Mouse (Mus musculus): ENCODE data around the gene Kif27.
A peak's percentile ranks its signal among the peaks of the same experiment; 100 is the strongest.

Kif27 gene

DNA sequence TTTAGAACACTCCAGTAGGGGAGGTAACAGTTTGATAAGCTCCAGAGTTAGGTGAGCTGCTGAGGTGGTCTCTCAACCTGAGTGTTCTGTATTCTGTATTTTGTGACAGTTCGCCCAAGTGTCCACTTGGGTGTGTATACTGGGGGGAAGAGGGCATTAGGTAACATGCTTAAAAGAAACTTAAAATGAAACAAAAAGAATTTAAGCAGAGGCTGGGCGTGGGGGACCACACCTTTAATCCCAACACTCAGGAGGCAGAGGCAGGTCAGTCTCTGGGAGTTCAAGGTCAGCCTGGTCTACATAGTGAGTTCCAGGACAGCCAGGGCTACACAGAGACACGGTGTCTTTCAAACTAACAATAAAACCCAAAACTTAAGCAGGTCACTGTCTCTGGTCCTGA is 78.4 kb downstream of the Kif27 start:
- DNase-seq (ENCODE audit: low spot score in 2 of 2), result no peak

DNA sequence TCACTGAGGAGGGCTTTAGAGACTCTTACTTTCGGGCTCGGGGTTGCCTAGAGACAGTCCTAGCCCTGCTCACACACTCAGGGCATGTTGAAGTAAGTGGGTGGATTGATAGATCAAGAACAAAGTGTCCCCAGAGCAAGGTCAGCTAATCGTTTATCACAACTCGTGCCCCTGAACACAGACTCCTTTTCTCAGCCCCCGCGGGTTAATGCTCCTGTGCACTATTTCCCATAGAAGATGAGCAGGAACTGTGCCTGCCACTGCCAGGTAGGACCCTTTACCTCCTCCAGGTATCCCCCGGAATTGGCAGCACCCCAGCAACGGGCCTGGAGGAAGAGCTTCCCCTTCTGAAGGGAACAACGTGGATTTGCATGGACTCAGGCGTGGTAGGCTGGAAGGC is 82.7 kb downstream of the Kif27 start:
- no peak for DNase-seq (ENCODE audit: low spot score in 2 of 2)

DNA sequence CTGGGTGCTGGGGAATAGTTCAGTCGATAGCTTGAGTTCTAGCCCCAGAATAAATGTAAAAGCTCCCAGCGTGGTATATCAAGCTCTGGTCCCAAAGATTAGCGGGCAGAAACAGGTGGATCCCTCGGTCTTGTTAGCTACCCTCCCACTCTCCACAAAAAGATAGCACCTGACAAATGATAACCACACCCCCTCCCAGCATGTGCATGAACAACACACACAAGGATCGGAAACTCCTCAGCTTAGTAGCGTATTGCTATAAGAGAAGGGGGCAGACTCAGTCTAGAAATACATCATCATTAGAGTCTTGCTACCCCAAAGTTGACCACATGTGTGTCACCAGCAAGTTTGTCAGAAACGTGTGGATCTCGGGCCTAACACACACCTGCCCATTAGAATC is 83.3 kb downstream of the Kif27 start, which contains the start of gene Gkap1:
Gene Gkap1 (minus strand): TSS at position 101 of the 400 bp plus-strand sequence.
- no peak for DNase-seq (ENCODE audit: low spot score in 2 of 2)

DNA sequence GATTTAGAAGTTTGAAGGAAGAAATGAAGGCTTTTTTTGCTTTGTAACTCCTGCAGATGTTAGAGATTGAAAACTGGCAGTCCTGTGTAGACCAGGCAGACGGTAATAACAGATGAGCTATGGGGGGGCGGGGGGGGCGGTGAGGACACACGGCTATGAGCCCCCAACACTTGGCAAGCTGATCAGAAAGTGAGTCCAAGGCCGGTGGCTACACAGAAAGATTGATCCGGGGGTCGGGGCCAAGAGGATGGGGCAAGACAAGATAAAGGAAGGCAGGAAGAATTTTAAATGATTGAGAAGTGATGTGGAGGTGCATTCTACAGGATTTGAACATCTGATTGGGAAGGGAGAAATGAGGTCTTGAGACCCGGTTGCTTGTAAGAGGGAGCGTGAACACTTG is 83.8 kb downstream of the Kif27 start:
- DNase-seq (ENCODE audit: low spot score in 2 of 2), result no peak

DNA sequence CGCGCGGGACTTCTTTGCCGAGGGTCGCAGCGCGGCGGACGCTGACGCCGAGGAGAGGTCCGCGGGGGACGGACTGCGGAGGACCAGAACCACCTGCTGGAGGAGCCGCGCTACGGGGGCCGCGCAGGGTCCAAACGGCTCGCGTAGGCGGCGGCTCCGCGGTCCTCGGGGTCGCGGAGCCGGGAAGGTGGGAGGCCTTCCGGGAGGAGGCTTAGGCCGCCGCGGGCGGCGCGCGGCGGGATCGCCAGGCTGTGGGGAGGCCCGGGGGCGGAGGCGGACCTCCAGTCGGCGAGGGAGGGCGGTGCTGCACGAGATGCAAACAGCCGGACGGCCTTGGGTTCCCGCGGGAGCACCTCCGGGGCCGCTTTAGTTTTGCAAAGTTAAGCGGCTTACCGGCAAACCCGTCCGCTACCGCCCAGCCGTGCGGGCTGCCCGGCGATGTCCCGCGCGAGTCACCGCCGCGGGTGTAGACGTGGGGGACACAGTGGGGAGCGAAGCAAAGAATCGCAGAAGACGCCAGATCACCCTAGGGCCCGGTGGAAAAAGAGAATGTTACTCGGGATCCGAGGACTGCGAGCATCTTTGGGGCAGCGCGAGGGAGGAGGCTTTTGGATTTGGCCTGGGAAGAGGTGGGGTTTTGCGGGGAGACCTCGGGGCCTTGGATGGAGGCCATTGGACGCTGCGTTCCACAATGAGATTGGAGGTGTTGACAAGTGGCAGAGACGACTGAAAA is 84.5 kb downstream of the Kif27 start:
- peak; percentile 71 to 73 for DNase-seq (ENCODE audit: low spot score in 2 of 2)

DNA sequence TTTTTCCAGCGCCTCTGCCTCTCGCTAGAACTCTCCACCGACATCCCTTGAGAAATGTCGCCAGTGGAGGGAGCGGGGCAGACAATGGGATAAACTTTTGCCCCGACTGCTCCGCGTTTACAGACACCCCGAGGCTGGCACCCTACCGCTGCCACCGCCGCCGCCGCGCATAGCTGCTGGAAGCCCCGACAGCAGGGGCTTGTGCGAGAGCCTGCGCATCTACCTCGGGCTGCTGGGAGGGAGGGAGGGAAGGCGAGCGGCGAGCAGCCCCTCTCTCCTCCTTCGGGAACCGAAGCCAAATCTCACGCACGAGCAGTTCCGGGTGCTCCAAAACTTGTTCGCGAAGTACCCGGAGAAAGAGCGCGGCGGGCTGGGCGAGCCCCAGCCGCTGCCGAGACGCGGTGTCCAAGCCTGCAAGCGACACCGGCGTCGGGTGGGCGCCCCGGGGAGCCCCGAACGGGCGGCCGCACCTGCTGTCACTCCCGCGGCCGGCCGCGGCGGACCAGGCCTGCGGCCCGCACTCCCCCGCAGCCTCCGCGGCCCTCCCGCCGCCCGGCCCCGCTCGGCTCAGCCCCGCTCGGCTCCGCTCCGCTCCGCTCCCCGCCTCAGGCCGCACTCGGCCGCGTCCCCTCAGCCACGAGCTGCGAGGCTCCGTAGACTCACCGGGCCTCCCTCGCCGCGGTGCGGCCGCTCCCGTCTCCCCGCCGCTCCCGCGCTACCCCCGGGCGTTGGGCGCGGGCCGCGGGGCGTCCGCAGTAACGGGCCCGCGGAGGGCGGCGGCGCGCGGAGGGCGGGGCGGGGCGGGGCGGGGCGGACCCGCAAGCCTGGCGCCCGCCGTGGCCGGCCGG is 85.3 kb downstream of the Kif27 start:
- DNase-seq (ENCODE audit: low spot score in 2 of 2), result peak; percentile 41 to 43

DNA sequence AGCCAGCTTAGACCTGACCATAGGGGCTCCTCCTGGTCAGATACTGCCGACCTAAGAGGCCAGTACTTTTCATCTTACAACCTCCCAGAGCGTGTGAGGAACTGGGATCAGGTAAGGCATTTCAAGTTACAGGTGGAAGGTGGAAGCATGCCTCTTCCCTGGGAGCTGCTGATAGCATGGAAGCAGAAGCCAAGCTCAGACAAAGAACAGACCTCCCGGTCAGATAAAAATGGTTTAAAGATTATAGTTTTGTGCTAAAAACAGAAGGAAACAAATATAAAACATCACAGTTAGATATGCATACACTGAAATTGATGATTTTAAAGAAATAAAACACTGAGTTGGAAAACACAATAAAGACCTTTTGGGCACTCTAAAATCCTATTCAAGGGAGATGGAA is 92.1 kb downstream of the Kif27 start:
- no peak for DNase-seq (ENCODE audit: low spot score in 2 of 2)

DNA sequence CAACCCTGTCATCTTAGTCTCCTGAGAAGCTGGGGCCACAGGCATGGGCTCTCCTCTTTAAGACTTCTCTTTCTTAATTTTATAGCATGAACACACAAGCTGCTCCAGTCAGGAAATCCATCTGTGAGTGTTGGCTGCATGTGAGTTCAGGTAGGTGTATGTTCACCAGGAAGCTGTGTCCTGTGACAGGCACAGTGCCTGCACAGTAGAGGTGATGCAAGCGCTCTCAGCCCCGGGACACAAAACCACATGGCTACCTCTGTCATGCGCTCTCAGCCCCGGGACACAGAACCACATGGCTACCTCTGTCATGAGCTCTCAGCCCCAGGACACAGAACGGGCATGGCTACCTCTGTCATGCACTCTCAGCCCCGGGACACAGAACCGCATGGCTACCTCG is 95.4 kb downstream of the Kif27 start:
- no peak for DNase-seq (ENCODE audit: low spot score in 2 of 2)

DNA sequence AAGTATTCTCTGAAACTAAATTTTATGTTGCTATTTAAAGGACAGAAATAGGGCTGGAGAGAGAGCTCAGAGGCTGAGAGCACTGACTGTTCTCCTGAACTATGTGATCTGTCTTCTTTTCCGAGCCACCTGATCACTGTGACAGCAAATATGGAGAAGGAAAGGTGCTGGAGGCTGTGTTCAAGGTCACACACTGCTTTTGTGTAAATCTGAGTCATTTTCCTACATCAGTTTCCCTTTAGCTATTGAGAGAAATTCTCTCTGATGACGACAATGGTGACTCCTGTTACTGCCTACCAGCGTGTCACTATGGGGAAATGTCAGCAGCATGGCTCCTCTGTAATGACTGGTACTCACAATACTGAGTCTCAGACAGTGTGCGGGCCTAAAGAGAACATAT is 97.2 kb downstream of the Kif27 start:
- no peak for DNase-seq (ENCODE audit: low spot score in 2 of 2)

DNA sequence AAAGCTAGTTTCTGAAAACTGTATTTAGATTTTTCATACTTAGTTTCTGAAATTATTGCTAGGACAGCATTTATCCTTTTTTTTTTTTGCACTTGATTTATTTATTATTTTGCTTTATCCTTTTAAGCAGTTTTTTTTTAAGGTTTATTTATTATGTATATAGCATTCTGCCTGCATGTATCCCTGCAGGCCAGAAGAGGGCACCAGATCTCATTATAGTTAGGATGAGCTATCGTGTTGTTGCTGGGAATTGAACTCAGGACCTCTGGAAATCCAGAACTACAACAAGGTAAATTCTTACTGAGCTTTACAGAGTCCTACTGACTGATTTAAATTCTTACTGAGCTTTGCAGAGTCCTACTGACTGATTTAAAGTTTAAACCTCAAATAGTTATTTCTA is 105.7 kb downstream of the Kif27 start:
- DNase-seq (ENCODE audit: low spot score in 2 of 2), result no peak

DNA sequence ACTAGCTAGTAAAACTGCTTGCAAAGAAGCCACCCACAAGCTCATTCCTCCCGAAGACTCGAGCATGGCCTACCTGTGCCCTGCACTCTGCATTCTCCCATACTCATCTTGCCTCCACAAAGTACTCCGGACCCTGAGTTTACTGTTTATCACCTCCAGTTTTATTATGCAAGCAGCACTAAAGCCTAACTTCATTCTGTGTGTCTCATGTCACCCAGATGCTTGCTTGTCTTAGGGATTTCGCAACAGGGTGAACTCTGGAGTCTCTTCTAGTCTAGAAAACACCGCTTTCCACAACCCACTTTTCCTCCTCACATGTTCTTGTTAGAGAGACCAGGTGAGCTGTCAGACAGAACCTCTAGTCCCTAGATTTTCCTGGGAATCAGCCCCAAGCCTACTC is 110.0 kb downstream of the Kif27 start:
- no peak for DNase-seq (ENCODE audit: low spot score in 2 of 2)

All from right cerebral cortex, postnatal 10 days (tissue).